Mouse (Mus musculus) left cerebral cortex, adult 9 months (tissue): ENCODE data around the gene Fam163b.
A peak's percentile ranks its signal among the peaks of the same experiment; 100 is the strongest.

Experiments used
- DNase-seq, 2 experiments: peaks; one replicate each; pipeline ENCODE4 v3.0.0; 2022; ENCODE audit warnings: low spot score in 2 of 2

Fam163b gene

DNA sequence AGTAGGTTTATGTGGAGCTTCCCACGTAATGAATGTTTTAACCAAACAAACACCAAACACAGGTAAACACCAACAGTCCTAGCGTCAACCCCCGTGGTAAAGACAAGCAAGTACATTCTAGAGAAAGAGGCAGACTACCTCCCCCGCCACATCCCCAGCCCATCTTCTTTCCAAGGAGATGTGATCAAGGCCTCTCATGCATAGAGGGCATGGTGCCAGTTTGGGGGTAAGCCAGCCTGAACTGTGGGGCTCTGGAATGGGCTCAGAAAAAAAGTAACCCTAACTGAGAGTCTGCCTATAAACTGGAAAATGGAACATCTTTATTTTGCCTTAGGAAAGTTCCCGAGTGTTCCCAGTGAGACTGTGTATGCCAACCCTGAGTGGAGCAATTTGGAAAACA is 6.4 kb downstream of the Fam163b start:
- DNase-seq = no peak

DNA sequence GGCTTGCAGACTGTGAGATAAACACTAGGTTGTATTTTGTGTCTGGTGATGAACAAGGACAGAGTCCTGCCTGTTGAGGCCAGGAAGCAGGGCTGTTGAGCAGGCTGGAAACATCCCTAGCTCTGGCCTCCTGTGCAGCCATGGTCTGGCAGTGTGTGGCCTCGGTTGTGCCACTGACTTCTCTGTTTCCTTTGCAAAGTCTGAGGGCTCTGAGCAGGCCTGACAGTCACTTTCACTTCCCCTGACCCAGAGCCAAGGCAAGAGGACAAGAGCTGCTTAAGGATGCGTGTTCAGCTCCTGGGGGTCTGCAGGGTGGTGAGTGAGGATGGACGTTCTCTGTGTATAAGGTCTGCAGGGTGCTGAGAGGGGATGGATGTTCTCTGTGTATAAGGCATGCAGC is 13.3 kb downstream of the Fam163b start:
- DNase-seq = no peak

DNA sequence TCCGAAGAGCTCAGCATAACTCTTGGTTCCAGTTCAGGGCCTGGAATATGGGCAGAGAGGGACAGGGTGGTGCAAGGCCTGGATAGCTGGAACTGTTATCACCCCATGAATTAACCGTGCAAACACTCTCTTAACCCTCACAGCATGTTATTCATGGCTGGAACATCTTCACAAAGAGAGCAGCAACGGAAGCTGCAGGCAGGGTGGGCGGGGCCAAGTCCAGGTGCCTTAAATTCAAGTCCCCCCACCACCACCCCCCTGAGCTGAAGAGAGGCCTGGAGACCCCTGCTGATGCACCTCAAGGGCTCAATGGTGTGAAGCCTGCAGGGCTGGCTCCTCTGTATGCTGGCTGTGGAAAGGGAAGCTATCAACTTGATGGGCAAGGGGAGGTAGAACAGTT is 15.8 kb downstream of the Fam163b start:
- DNase-seq = no peak

DNA sequence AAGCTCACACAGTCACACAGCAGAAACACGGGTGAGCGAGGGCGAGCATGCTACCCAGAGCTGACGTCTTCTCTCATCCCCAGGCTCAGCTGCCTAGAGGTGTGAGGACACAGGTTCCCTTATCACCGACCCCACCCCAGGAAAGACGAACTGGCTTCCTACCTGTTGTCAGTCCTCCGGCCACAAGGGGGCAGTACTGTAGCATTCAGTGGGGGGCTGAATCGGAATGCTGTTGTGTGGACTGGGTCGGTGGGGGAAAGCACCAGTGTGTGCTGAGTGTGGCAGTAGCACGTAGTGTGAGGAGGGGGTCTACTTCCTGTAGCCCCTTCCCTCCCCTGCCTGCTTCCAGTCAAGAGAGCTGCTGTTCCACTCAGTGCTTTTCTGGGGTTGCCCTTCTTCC is 16.3 kb downstream of the Fam163b start:
- DNase-seq = peak in 1 of 2 experiments; percentile 42

DNA sequence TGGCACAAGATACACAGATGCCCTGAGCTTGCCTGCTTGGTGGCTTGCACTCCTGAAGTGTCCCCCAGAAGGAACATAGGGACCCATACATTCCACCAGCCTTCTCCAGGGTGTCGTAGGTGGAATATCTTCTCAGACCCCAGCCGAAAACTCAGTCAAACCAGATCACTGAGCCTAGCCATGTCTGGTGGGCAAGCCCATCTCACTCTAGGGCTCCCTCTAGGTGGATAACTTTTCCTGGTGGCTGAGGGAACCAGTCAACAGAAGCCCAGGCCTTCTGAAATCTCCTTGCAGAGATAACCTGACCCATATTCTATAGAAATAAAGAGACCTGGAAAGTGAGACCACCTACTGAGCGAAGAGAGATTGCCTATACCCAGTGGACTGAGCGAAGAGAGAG is 19.2 kb downstream of the Fam163b start:
- DNase-seq = no peak

DNA sequence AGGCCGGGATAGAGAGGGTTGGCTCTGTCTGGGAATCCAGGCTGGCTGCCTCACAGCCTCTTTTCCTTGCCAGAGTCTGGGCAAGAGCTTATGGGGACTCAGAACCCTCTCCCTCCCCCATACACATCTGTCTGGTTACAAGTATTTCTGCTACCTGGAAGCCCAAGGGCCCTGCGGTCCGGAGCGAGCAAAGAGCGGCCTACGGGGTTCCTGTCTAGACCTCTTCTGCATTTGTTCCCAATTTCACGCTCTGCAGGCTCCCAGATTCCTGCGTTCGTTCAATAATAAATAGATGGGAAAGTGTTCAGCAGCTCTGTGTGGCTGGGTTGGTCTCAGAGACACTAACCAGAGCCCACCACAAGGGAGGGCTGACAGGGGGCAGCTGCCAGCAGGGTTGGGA is 19.7 kb downstream of the Fam163b start:
- no peak for DNase-seq

DNA sequence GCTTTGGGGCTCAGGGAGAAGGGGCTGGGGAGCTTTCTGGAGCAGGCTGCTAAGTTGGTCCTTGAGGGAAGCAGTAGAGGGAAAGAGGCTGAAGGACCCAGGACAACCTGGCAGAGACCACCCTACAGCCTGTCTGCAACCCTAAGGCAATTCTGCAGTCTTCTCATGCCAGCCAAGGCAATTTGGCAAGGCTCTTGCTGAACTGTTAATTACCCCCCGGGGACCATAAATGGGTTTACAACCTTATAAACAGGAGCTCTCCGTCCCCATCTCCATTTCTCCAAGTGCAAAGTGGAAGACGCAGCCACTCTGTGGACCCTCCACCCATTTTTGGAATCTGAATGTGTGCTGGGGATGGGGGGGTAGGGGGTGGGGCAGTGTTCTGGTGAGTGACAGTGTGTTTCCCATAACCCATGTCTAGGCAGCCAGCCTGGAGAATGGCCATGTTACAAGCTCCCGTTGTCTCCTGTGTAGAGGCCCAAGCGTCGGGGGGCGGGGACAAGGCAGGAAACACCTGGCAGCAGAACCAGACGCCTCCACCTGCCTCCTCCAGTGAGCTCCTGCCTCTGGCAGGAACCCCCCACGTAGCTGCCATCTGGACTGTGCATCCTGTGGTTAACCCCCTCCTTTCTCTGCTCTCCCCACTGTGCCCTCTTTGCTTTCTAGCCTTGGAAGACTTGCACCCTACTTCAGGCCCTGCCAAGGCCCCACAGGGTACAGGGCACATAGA is 20.5 kb downstream of the Fam163b start:
- DNase-seq = peak in 1 of 2 experiments; percentile 41

DNA sequence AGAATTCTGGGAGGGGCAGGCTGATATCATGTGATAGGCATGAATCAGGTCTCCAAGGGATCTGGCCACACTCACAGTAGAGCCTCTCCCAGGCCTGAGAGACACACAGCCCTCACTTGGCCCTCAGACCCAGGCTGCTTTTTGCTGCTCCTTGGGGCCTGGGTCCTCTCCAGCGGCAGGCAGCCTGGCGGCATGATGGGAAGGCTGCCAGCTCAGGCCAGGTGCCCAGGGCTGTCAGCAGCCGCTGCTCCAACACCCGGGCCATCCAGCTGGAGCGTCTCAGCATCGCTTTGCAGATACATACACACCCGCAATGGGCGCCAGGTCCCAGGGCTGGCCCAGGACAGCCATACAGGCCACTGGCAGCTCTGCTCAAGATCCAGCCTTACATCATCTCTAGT is 22.1 kb downstream of the Fam163b start:
- no peak for DNase-seq

DNA sequence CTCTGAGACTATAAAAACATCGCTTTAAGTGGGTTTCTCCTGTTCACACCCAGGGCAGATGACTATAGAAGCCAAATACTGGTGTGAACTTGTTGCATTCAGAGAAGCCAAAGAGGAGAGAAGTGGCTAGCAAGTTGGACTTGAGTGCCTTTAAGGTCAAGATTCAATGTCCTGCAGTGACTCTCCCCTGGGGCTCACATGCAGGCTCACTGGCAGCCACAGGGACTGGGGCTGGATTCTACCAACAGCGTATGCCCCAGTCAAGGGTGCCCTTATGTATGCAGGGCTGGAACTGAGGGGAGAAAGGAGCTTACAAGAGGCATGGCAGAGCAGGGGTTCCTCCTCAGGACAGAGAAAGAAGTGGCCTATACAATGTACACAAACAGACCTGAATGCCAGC is 22.5 kb downstream of the Fam163b start:
- DNase-seq = no peak

DNA sequence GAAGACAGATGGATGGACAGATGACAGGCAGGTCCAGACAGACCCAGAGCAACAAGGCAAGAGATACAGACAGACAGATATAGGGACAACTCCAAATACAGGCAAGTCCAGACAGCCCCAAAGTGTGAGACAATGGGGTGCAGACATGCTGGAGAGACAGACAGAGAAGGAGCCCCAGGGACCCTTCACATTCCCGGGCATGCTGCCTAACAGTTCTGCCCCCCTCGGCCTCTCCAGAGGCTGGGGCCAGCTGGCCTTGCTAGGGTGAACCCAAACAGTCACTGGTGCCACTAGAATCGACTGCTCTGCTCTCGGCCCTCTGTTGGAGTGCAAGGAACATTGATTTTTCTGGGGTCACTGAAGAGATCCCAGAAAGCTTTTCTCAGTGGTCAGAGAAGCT is 23.8 kb downstream of the Fam163b start:
- DNase-seq = no peak

DNA sequence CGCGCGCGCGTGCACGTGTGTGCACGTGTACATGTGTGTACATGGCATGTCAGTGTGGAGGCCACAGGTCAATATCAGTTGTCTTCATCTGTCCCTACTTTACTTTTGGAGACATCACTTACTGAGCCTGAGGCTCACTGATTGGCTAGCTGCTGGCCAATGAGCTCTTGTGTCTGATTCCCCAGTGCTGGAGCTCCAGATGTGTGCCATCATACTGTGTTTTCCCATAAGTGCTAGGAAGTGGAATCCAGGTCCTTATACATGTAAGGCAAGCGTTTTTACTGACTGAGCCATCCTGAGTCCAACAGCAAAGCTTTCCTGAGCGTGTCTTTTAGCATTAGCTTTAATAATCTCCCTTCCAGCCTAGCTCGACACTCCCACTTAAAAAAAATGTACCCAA is 28.1 kb downstream of the Fam163b start:
- DNase-seq = no peak

DNA sequence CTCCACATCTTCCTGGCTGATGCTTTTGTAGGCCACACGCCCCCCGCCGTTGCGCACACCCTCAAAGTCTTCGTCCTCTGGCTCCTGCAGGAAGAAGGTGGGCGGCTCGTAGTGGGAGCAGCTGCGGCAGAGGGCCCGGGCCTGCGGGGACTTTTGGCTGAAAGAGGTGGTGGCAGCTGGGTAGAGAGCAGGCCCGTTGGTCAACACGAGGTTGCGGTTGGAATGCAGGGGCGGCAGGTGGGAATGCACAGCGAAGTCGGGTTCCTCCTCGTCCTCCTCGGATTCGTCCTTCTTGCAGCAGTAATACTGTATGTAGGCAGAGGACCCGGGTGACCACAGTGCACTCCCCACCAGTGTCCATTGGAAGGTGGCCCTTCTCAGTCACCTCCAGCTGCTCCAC is 29.7 kb downstream of the Fam163b start:
- no peak for DNase-seq

DNA sequence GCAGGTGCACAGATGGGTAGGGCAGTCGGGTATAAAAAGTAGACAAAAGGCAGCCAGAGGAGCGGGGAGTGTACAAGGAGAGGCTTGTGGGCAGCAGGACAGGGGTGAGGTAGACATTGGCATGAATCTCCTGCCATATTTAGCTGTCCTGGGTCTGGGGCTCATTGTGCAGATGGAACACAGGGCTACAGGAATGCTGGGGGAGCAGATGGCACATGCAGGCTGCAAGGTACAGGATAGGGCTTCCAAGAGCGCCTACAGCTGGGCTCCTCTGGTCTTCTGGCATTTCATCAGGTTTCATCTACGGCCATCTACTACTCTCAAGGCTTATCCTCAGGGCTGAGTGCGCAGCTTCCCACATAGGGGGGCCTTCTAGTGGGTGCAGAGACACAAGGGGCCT is 33.2 kb downstream of the Fam163b start:
- peak in 1 of 2 experiments; percentile 53 for DNase-seq

DNA sequence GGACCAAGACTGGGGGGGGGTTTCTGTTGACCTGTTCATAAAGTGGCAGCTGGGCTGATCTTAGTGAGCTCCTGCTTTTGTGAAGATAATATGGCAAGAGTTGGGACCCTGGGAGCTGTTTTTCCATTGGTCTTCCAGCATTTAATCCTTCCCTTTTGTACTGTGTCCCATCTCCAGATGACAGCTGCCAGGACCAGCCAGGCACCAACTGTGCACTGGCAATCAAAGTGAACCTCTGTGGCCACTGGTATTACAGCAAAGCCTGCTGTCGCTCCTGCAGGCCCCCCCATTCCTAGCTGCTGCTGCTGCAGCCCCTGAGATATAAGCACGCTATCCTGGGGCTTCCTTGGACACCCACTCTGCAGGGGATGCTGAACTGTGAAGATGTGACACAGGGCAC is 34.1 kb downstream of the Fam163b start:
- DNase-seq = no peak

DNA sequence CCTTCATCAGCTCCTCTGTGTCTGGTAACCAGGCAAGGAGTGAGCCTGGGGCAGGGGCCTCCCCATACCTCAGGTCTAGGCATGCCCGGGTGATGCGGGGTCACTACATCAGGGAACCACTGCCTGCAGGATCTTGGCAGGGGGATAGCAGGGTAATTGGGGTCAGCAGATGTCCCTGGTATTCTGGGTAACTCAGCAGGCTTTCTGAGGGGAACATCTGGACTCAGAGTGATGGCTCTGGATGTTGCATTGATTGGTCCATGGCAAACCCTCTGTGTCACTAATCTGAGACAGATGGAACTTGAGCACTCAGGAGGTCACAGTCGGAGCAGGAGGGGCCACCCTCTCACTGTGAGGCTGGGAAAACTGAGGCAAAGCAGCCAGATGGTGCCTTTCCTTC is 35.5 kb downstream of the Fam163b start:
- DNase-seq = no peak

DNA sequence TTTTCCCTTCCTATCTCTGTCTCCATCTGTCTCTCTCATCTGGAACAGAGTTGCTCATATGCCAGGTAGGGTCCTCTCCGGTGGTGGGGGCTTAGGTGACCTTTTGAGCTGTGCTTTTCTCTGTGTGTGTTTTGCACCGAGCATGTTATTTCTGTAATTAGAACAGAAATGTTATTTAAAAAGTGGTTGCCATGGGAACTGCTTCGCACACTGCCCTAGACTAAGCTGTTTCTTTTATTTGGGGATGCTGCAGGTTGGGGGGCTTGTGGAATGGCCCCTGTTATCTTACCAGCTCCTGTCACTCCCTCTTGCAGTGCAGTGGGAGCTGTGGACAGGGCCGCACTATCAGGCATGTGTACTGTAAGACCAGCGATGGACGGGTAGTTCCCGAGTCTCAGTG is 38.7 kb downstream of the Fam163b start:
- DNase-seq = peak in 1 of 2 experiments; percentile 39

DNA sequence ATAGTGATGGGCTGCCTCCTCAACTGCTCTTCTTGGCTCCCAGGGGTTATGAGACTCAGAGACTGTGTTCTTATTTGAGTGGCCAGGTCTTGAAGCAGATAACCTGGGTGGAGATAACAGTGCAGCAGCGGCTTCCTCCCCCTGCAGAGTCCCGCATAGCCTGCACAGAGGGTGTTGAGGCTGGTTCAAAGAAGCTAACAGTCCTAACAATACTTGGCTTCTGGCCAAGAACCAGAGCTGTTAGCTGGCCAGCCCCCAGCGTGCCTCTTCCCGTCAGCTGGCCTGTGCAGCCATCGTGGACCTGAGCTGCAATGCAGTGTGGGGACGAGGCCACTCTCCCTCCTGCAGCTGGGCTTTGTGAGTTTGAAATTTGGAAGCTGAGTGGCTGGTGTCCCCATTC is 44.5 kb downstream of the Fam163b start:
- peak in 1 of 2 experiments; percentile 38 for DNase-seq

DNA sequence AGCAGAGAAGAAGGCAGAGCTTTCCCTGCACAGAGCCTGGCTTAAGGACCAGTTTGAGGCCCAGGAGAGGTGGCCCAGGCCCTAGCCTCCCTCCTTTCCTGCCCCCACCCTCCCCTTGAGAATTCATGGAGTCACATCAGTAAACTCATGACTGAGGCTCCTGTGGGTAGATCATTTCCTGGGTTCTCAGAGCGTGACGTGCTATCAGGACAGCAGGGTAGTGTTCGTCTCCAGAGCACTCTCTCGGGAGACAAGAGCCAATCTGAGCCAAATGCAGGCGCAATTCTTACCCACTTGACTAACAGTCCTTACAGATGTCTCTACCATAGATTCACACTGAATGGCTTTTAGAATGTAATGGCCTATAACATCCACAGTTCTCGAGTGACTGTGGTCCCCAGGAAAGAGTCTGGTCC is 45.0 kb downstream of the Fam163b start:
- no peak for DNase-seq

DNA sequence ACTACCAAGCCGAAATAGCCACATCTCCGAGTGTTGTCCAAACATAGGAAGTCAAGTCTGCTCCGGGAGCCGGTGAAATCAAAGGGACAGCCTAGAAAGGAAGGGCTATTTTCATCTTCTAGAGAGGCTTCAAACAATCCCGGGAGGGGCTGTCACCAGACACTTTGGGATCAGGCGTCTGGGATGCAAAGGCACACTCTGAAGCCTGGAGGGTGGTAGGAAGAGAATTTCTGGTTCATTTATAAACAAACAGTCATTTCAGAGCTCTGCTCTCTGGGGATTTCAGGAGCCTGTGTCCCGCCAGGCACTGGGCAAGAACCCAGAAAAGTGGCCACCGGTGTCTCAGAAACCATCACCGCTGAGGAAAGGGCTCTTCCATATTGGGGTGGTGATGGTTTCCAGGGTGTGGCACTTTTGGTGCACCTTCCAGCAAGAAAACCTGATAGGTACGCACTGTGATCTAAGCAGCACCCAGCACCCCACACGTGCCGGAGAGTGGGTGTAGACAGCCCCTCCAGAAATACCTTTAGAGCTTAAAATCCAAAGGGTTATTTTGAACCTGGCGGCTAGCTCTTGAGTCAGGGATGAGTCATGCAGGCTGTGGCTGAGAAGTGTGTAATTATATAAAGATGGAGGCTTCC is 45.8 kb downstream of the Fam163b start:
- peak; percentile 78 to 82 for DNase-seq

DNA sequence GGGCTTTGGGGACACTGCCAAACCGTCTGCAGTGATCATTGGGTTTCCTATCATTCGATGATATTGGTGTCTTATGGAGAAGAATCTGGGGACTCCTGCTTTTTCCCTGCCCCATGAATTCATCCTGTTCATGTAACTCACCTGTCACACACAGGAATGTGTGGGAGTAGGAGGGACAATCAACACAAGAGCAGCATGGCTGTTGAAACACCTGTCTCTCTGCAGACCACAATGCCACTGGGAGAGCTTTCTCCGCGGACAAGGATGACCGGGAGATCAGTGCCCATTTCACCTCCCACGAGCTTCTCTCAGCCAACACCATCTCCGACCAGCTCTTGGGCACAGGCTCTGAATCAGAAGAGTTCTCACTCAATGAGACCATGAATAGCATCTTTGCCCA is 47.1 kb downstream of the Fam163b start:
- no peak for DNase-seq

DNA sequence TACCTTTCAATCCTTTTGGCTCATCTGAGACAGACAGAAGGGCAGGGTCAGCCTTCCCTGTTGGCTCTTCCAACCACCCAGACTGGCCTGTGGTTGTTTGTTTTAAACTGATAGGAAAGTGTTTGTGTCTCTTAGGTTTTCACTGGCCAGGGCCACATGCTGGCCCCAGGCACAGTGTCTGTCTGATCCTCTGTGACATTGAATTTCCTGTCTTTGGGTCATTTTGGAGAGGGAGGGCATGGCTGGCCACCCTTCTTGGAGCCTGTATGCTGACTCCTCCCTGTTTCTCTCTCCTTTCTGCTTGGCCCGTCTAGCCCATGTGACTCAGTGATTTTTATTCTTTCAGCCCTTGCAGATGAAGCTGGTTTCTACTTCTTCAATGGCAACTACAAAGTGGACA is 53.1 kb downstream of the Fam163b start:
- DNase-seq = no peak

DNA sequence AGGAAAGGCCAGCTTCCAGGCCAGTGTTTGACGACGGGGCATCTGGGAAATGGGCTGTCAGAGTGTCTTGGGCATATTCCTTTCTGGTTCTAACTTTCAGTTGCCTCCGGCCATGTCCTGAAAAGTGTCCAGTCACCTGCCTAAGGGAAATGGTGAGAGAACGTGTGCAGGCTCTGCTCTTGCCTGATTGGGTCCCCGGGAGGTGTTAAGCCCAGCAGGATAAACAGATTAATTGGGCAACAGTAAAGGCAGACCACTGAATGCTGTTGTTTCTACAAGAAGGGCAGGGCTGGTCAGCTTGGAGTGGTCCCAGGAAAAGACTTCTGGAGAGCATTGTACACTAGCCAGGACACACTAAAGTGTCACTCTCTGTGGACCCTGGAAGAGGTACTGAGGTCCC is 53.6 kb downstream of the Fam163b start:
- no peak for DNase-seq

DNA sequence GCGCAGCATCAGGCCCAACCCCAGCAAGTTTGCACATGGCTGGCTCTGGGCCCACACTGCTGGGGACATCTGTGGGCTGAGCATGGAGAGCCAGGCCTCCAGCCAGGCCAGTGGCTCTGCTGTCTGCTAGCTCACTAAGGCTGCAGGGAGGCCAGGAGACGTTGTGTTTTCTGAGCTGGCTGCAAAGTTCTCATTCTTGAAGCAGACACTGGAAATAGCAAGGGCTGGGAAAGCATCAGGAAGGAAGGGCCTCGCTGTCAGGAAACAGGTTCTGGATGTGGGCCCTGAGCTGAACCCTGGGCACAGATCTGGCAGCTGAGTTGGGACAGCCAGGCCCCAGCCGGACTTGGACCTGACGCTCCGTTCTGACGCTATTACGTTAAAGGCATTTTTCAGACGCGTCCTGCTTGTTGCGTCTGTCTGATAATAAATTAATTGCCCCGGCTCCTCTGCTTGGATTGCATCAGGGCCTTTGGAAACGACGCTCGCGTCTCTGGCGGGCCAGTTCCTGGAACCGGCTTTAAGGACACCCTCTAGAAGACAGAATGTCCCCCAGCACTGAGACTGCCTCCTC is 54.1 kb downstream of the Fam163b start:
- DNase-seq = no peak
